Mouse (Mus musculus) heart, adult 2 months (tissue): ENCODE measurements at regions not wholly inside any gene's neighbourhood (a gene's known extent, or its start where the extent isn't known, plus 50 kb on each side); places are given as distances from the start of the nearest gene placed in this dataset.

ENCODE experiments used
- DNase-seq, 2 experiments: peaks; one replicate each; pipeline ENCODE4 v3.0.0; 2021
- H3K27ac ChIP-seq: fragments of 200-600 bp; 2 replicates; pipeline ENCODE4 v1.8.1; 2022
- H3K27me3 ChIP-seq: fragments of 200-500 bp; 2 replicates; pipeline ENCODE4 v1.6.1; 2012; ENCODE audit warnings: mild to moderate bottlenecking, low read length, inconsistent platforms, mixed read lengths; ENCODE audit not compliant: control insufficient read depth, insufficient read depth
- H3K36me3 ChIP-seq: fragments of 200-500 bp; 2 replicates; pipeline ENCODE4 v1.6.1; 2012; ENCODE audit warnings: low read length, inconsistent platforms; ENCODE audit not compliant: control insufficient read depth, insufficient read depth
- H3K4me1 ChIP-seq: fragments of 200-500 bp; 2 replicates; pipeline ENCODE4 v1.6.1; 2011; ENCODE audit warnings: low read length; ENCODE audit not compliant: control insufficient read depth, insufficient read depth
- H3K4me3 ChIP-seq: fragments of 200-600 bp; 2 replicates; pipeline ENCODE4 v1.8.1; 2022
- H3K79me2 ChIP-seq: fragments of 200-500 bp; replicated peaks from 2 replicates; pipeline ENCODE4 v1.6.1; 2012; ENCODE audit warnings: mild to moderate bottlenecking, inconsistent platforms, low read length, moderate library complexity, mixed read lengths; ENCODE audit not compliant: control insufficient read depth, insufficient read depth
- H3K9ac ChIP-seq: fragments of 200-500 bp; 2 replicates; pipeline ENCODE4 v1.6.1; 2012; ENCODE audit warnings: low read depth, mild to moderate bottlenecking, control low read depth, inconsistent platforms, low read length, mixed read lengths
- CTCF ChIP-seq: fragments of 200-600 bp; IDR thresholded peaks from 2 replicates; pipeline ENCODE4 v1.8.1; 2022; ENCODE audit warnings: antibody characterized with exemption, mild to moderate bottlenecking, moderate library complexity
- EP300 ChIP-seq: fragments of 200-500 bp; IDR thresholded peaks from 2 replicates; pipeline ENCODE4 v1.6.1; 2011; ENCODE audit warnings: low read depth, low read length, control low read depth; ENCODE audit not compliant: insufficient read depth
- POLR2A ChIP-seq: fragments of 200-500 bp; IDR thresholded peaks from 2 replicates; pipeline ENCODE4 v1.6.1; 2011; ENCODE audit warnings: mild to moderate bottlenecking, low read depth, low read length, control low read depth; ENCODE audit not compliant: insufficient read depth
- WGBS: fragments of 180-500 bp; shearing (Covaris S2); methylation state at CpG from one replicate; pipeline ENCODE4 v1.1.7; 2018; 5-methylcytosine and 5-hydroxymethylcytosine counted together
- intact Hi-C: fragments of 180-260 bp; cut with DNase I; formaldehyde crosslinking; loops from one replicate; pipeline ENCODE4 v1.15.1; 2025

DNA sequence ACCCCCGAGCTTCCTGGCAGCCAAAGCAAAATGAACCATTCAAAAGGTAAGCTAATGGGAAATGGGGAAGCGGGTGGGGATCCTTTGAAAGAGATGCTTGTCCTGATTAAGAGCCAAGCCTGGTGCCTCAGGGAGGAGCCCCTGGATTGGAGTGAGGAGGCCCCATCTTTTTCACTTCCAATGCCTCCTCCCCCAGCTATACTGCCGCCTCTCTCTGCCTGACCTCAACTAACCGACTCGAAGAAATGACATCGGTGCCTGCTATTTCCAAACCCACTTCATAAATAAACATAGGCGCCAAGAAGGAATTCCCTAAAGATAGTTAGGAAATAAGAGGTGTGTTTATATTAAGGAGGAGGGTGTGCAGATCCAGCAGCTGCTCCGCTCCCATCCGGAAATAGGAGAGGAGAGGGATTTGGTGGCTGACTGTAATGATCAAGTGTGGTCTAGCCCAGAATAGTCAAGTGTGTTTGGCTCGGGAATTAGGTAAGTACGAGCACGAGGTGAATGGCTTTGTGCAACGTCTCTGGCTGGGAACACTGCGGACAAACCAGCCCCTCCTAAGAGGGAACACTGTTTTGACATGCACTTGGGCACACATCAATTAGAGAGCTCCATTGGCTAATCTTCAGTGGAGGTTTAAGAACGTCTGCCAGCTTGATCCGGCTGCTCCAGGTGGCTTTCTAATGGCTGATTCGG, 224.4 kb downstream of the Tle3 start:
- Histone ChIP-seq H3K27ac (no peak overlapping the region), H3K4me3 (no peak overlapping the region), H3K79me2 (no peaks in the 10 kb centered on the region), H3K27me3 (no peaks in the 10 kb centered on the region), H3K36me3 (no peaks in the 10 kb centered on the region), H3K9ac (no peak overlapping the region), H3K4me1 (no peaks in the 10 kb centered on the region)
- 35% methylated on average over 17 of the region's 17 CpGs for WGBS
- no peak for TF ChIP-seq CTCF
- TF ChIP-seq EP300 = 0 out of 2 replicates have a peak, but pooled peaks have one; percentile 14
- DNase-seq = peak in 1 of 2 experiments; percentile 26
- intact Hi-C loops = no loop called here

GRCm38 (mm10) chr9:61595170-61595967, 223.2 kb downstream of the Tle3 start:
- WGBS = 76% methylated on average over 9 of the region's 9 CpGs
- Histone ChIP-seq H3K4me1 (no peaks in the 10 kb centered on the region), H3K4me3 (no peak overlapping the region), H3K27ac (no peak overlapping the region), H3K36me3 (no peaks in the 10 kb centered on the region), H3K79me2 (no peaks in the 10 kb centered on the region), H3K9ac (no peak overlapping the region), H3K27me3 (no peaks in the 10 kb centered on the region)
- TF ChIP-seq POLR2A = no peak
- TF ChIP-seq EP300 = no peak
- no peak for TF ChIP-seq CTCF
- intact Hi-C loops = no loop called here
- no peak for DNase-seq

- whole genome bisulfite sequencing = 84% methylated on average over 6 of the region's 6 CpGs
- no peak overlapping the region for H3K9ac ChIP-seq
- no peak for DNase-seq
- intact Hi-C loops = no loop called here
- H3K27me3 ChIP-seq = no peaks in the 10 kb centered on the region
- no peaks in the 10 kb centered on the region for H3K79me2 ChIP-seq
- H3K27ac ChIP-seq = no peak overlapping the region
- H3K36me3 ChIP-seq = no peaks in the 10 kb centered on the region
- H3K4me3 ChIP-seq = no peak overlapping the region
- TF ChIP-seq POLR2A (no peak), CTCF (no peak), EP300 (no peak)
- H3K4me1 ChIP-seq = no peaks in the 10 kb centered on the region
Observed at GRCm38 (mm10) chr9:61593991-61594390, 221.8 kb downstream of the Tle3 start.

DNA sequence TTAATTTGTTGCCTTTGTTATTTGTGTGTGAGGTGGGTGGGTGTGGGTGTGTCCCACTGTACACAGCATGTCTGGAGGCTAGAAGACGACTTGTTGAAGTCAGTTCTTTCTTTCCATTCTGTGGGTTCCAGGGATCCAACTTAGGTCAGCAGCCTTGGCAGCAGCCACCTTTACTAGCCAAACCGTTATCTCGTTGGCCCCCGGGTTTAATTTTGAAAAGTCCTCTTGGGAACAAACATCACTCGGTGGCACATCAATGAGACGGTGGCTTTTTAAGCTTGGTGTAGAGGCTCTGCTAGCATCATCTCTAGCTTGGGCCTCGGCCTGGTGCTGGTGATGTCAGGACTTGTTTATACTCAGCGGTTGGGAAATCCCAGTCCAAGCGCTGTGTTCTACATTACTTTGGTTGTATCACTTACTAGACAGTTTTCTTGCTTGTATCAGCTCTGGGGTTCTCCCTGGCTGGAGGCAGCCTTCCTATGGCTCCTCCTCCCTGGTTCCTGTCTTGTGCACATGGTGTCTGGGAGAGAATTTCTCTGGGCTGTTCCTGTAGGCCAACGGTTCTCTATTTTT, 217.6 kb downstream of the Tle3 start:
- H3K4me1 ChIP-seq = no peaks in the 10 kb centered on the region
- H3K79me2 ChIP-seq = no peaks in the 10 kb centered on the region
- H3K9ac ChIP-seq = no peak overlapping the region
- H3K36me3 ChIP-seq = no peaks in the 10 kb centered on the region
- DNase-seq = no peak
- H3K4me3 ChIP-seq = no peak overlapping the region
- H3K27ac ChIP-seq = no peak overlapping the region
- WGBS = 80% methylated on average over 10 of the region's 10 CpGs
- no peaks in the 10 kb centered on the region for H3K27me3 ChIP-seq
- no peak for TF ChIP-seq CTCF
- no peak for TF ChIP-seq POLR2A
- no peak for TF ChIP-seq EP300
- intact Hi-C loops = no loop called here

- no peak for DNase-seq
- Histone ChIP-seq H3K27me3 (no peaks in the 10 kb centered on the region), H3K79me2 (no peaks in the 10 kb centered on the region), H3K4me1 (no peaks in the 10 kb centered on the region), H3K27ac (no peak overlapping the region), H3K9ac (no peak overlapping the region), H3K36me3 (no peaks in the 10 kb centered on the region), H3K4me3 (no peak overlapping the region)
- 71% methylated on average over 21 of the region's 21 CpGs for WGBS
- intact Hi-C loops = no loop called here
- no peak for TF ChIP-seq POLR2A
- TF ChIP-seq EP300 = no peak
- no peak for TF ChIP-seq CTCF
Observed at GRCm38 (mm10) chr9:61583281-61584072, 211.3 kb downstream of the Tle3 start.
